Mouse (Mus musculus) testis, adult 2 months (tissue): ENCODE measurements around the gene Pde4d.

Experiments used
- CTCF ChIP-seq: fragments of 200-500 bp; IDR thresholded peaks from 2 replicates; pipeline ENCODE4 v1.5.1; 2012; ENCODE audit warnings: low read depth, mild to moderate bottlenecking, inconsistent platforms, low read length, moderate library complexity; ENCODE audit not compliant: control insufficient read depth, insufficient read depth, insufficient replicate concordance
- POLR2A ChIP-seq: fragments of 200-500 bp; IDR thresholded peaks from 2 replicates; pipeline ENCODE4 v1.6.1; 2012; ENCODE audit warnings: low read depth, mild to moderate bottlenecking, inconsistent platforms, low read length, moderate library complexity; ENCODE audit not compliant: control insufficient read depth

DNA sequence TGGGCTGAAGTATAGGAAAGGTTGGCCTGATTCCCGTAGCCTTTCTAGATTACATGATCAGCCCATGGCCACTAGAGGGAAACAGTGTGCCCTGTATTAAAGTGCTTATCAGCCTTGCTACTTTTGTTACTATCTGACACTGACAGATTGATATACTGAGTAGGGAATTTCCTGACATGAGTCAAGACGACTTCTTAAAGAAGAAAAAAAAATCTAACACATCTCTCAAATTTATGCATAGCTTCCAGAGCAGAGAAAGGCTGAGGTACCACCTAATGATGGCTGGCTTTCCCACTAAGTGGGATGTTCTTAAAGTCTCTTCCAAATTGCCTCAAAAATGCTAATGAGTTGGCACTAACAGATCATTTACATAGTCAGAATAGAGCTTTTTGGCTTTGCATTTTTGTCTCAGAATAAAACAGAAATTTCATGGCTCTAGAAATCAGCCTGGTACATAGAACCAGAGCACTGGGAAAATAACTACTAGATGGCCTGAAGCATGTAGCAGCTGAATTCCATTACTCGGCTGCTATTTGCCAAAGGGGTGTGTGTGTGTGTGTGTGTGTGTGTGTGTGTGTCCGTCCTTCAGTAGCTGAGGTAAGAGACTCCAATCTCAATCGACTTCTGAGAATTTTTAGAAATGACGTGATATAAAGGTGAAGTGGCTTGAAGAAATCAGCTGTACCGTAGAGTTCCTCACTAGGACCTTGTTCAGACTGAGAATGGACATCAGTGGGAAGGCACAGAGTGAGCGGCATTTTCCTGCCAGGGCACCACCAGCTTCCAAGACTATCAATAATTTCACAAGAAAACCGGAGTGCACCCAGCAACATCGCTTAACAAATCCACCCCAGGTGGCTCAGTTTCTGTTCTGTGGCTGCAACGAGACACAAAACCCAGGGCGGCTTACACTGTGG lies 1108.9 kb downstream of the Pde4d start:
- TF ChIP-seq CTCF (no peak), POLR2A (no peak)
